In the genomic region with DNA sequence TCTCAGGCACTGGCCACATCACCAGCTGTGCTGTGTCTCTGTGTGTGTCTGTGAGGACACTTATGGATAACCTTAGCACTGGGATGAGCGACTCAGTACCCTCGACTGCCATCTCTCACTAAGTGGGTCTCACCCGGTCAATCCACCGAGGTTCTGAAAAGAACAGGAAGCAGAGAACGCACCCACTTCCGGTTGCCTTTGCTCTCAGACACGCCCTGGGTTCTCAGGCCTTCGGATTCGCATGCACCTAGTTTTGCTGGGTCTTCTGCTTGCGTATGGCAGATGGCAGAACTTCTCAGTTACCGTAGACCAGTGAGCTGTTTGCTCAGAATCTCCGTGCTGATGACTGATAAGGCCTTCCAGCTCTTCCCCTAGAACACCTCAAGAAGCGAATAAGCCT, we compare ENCODE assay signal across 27 mouse cellular contexts. TPM values are rescaled to one million over a fixed set of nuclear protein-coding genes. Genes with fewer than 3 reads are reported as not detected.
A peak's percentile ranks its signal among the peaks of the same experiment; 100 is the strongest.
DNase-seq lines count a peak whose midpoint lies in the region; ATAC-seq and TF ChIP-seq lines count a peak whose summit lies in the region.
"Had no signal": no experiment of that assay in that cellular context is flagged by ENCODE, and none has a peak within 500 bp of the region (broad histone marks: within the 10 kb centered on the region; RNA-seq: fewer than 3 reads in every experiment).

No protein-coding gene starts in this region.

- no peaks in the 10 kb centered on the region for H3K36me3 ChIP-seq in forebrain, postnatal 0 days (ENCODE audit: insufficient read depth)
- H3K36me3 ChIP-seq in hindbrain, embryonic 13.5 days, result no peaks in the 10 kb centered on the region
- H3K36me3 ChIP-seq: embryonic facial prominence, embryonic 12.5 days; forebrain, embryonic 15.5 days; G1E; heart, embryonic 13.5 days; intestine, embryonic 15.5 days; liver, embryonic 13.5 days; midbrain, embryonic 15.5 days had no signal

- no peaks in the 10 kb centered on the region for H3K4me1 ChIP-seq in forebrain, postnatal 0 days (ENCODE audit: insufficient read depth)
- no peaks in the 10 kb centered on the region for H3K4me1 ChIP-seq in hindbrain, embryonic 13.5 days (replicated peaks)
- H3K4me1 ChIP-seq: embryonic facial prominence, embryonic 12.5 days; forebrain, embryonic 15.5 days; heart, embryonic 13.5 days; intestine, embryonic 15.5 days; liver, embryonic 13.5 days; midbrain, embryonic 15.5 days had no signal

- no peak overlapping the region for H3K9ac ChIP-seq in forebrain, postnatal 0 days
- no peak overlapping the region for H3K9ac ChIP-seq in hindbrain, embryonic 13.5 days
- H3K9ac ChIP-seq: embryonic facial prominence, embryonic 12.5 days; forebrain, embryonic 15.5 days; heart, embryonic 13.5 days; intestine, embryonic 15.5 days; liver, embryonic 13.5 days; midbrain, embryonic 15.5 days had no signal

- H3K4me2 ChIP-seq in forebrain, postnatal 0 days (ENCODE audit: low read depth), result no peak overlapping the region
- H3K4me2 ChIP-seq in hindbrain, embryonic 13.5 days, result no peak overlapping the region
- H3K4me2 ChIP-seq: embryonic facial prominence, embryonic 12.5 days; forebrain, embryonic 15.5 days; heart, embryonic 13.5 days; intestine, embryonic 15.5 days; liver, embryonic 13.5 days; midbrain, embryonic 15.5 days had no signal

- WGBS in forebrain, postnatal 0 days, result 93% methylated on average over 13 of the region's 13 CpGs
- WGBS in hindbrain, embryonic 13.5 days, result 95% methylated on average over 13 of the region's 13 CpGs

- ATAC-seq in inflammation-experienced regulatory T-cells, adult 6 months, result peak; percentile 23
- no peak for ATAC-seq in forebrain, postnatal 0 days
- ATAC-seq in hindbrain, embryonic 13.5 days (ENCODE audit: low FRiP score), result no peak
- ATAC-seq: forebrain, embryonic 15.5 days; hindbrain, embryonic 16.5 days; intestine, embryonic 15.5 days; midbrain, embryonic 15.5 days had no signal

- no peak overlapping the region for H3K27ac ChIP-seq in forebrain, postnatal 0 days (ENCODE audit: low read depth, low read length)
- H3K27ac ChIP-seq in hindbrain, embryonic 13.5 days, result no peak overlapping the region
- H3K27ac ChIP-seq: embryonic facial prominence, embryonic 12.5 days; forebrain, embryonic 15.5 days; heart, embryonic 13.5 days; intestine, embryonic 15.5 days; liver, embryonic 13.5 days; macrophage; midbrain, embryonic 15.5 days had no signal

- H3K9me3 ChIP-seq in forebrain, postnatal 0 days (ENCODE audit: low read length), result no peaks in the 10 kb centered on the region
- H3K9me3 ChIP-seq in hindbrain, embryonic 13.5 days, result 0 out of 2 replicates have a peak, but pooled peaks cover 4% of the 10 kb centered on the region
- H3K9me3 ChIP-seq: embryonic facial prominence, embryonic 12.5 days; forebrain, embryonic 15.5 days; G1E; heart, embryonic 13.5 days; intestine, embryonic 15.5 days; liver, embryonic 13.5 days; midbrain, embryonic 15.5 days had no signal

- no peak overlapping the region for H3K4me3 ChIP-seq in forebrain, postnatal 0 days (ENCODE audit: low read depth, low read length)
- H3K4me3 ChIP-seq in hindbrain, embryonic 13.5 days, result no peak overlapping the region
- H3K4me3 ChIP-seq: embryonic facial prominence, embryonic 12.5 days; forebrain, embryonic 15.5 days; heart, embryonic 13.5 days; intestine, embryonic 15.5 days; liver, embryonic 13.5 days; midbrain, embryonic 15.5 days had no signal

- DNase-seq in thymus, postnatal 0 days (ENCODE audit: low spot score), result peak; percentile 17
- DNase-seq in thymus, adult 18-20 months, result no peak
- DNase-seq in thymus, postnatal 25 days, result peak; percentile 57
- DNase-seq in urinary bladder, postnatal 4 days (ENCODE audit: low spot score in 2 of 2), result no peak
- no peak for DNase-seq in forebrain, postnatal 0 days
- DNase-seq: adrenal gland, postnatal 25 days; cerebellum, adult 11-12 months; cerebellum, adult 9-11 months; embryo, embryonic 11 days; heart, postnatal 10 days; kidney, adult 2 months; kidney, postnatal 36 days; liver, embryonic 13.5 days; lung, adult 2 months; lung, postnatal 10 days; right cerebral cortex, adult 18-20 months; right cerebral cortex, postnatal 4 days had no signal

- H3K27me3 ChIP-seq in forebrain, postnatal 0 days (ENCODE audit: insufficient read depth, low read length), result no peaks in the 10 kb centered on the region
- H3K27me3 ChIP-seq in hindbrain, embryonic 13.5 days, result no peaks in the 10 kb centered on the region
- H3K27me3 ChIP-seq: embryonic facial prominence, embryonic 12.5 days; forebrain, embryonic 15.5 days; heart, embryonic 13.5 days; intestine, embryonic 15.5 days; liver, embryonic 13.5 days; midbrain, embryonic 15.5 days had no signal

- no peak for TF ChIP-seq CTCF in forebrain, postnatal 0 days (IDR thresholded peaks at IDR 0.05; ENCODE audit: low read depth)

RNA-seq across cellular contexts. Expression of a gene that starts 52.5 kb away (rescaled TPM):
- 24.1 and 26.0 TPM in 2 replicates for polyA plus RNA-seq in thymus, postnatal 0 days (2015; fragmentation: Nextera tagmentation; extraction: Ambion mirVana)
- 1 to 10 TPM; 1.6 to 3.7 (median 3.5) TPM for polyA plus RNA-seq in inflammation-experienced regulatory T-cells, adult 6 months (2017; shearing (Covaris generic))
- 49.8 and 50.0 TPM in 2 replicates for total RNA-seq in forebrain, postnatal 0 days (2014; rRNA removed)
- polyA plus RNA-seq in forebrain, postnatal 0 days (2015; fragmentation: Nextera tagmentation; extraction: Ambion mirVana), result 11.4 and 13.0 TPM in 2 replicates
- 26.1 and 26.6 TPM in 2 replicates for polyA plus RNA-seq in hindbrain, embryonic 13.5 days (2015; fragmentation: Nextera tagmentation; extraction: Ambion mirVana)

Comparison
In these comparisons a context has a peak if more than half of its experiments do, and no peak if none do; other contexts are left out.
1. DNase-seq: peak in thymus, postnatal 0 days (single experiment) and thymus, postnatal 25 days (single experiment); none in thymus, adult 18-20 months (0 of 2), urinary bladder, postnatal 4 days (0 of 2) and forebrain, postnatal 0 days (single experiment).